Mouse (Mus musculus): ENCODE measurements at regions not wholly inside any gene's neighbourhood (a gene's known extent, or its start where the extent isn't known, plus 50 kb on each side); places are given as distances from the start of the nearest gene placed in this dataset.

DNA sequence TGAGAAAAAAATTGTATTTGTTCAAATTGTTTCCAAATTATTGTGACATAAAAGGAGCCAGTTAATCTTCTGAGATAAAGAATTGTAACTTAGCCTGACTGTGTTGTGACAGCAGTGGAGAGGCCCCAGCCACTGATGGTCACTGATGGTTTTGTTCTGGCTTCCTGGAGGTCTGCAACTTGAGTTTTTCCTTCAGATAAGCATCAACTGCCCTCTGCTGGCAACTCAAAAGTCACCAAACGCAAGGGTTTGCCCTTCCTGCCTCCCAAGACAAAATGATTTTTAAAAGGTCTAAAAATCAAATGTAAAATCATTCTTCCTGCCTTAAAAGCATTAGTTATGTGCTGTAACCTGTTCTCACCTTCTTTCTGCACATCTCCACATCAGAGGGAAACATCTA, 382.6 kb downstream of the 9430069I07Rik start:
- TF ChIP-seq CTCF (IDR thresholded peaks at IDR 0.05; ENCODE audit: low read depth) = peak; percentile 63
- TF ChIP-seq EP300 (optimal IDR thresholded peaks at IDR 0.05) = no peak
- Histone ChIP-seq H3K9me3 (ENCODE audit: control insufficient read depth, low read length) (no peaks in the 10 kb centered on the region), H3K27me3 (ENCODE audit: control insufficient read depth, insufficient read depth, low read length) (no peaks in the 10 kb centered on the region), H3K4me1 (replicated peaks; ENCODE audit: control insufficient read depth, insufficient read depth) (no peaks in the 10 kb centered on the region), H3K4me3 (ENCODE audit: low read depth, low read length) (no peak overlapping the region), H3K36me3 (ENCODE audit: control insufficient read depth, insufficient read depth, low read length) (no peaks in the 10 kb centered on the region), H3K9ac (ENCODE audit: low read length) (no peak overlapping the region), H3K27ac (replicated peaks) (no peak overlapping the region), H3K4me2 (replicated peaks; ENCODE audit: low read depth) (no peak overlapping the region)
- DNase-seq (ENCODE audit: low spot score) = no peak
- 31% methylated on average over 1 of the region's 1 CpGs for WGBS
- no peak for ATAC-seq (ENCODE audit: low FRiP score, low TSS enrichment)

DNA sequence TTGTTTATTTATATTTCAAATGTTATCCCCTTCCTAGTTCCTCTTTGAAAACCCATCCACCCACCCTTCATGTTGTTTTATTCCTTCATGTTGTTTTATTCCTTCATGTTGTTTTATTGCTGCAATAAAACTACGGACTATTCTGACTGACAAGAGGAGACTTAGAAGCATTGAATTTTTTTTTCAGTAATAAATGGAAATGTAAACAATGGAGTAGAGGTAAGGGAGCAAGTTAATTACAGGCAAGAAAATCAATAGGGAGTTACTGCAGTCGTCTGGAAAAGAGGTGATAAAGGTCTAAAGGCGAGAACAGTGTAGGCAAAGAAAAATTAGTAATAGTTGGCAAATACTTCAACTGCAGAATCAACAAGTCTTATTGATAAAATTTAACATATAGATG, 384.2 kb downstream of the 9430069I07Rik start:
- Histone ChIP-seq H3K9me3 (ENCODE audit: control insufficient read depth, low read length) (no peaks in the 10 kb centered on the region), H3K9ac (ENCODE audit: low read length) (no peak overlapping the region), H3K4me3 (ENCODE audit: low read depth, low read length) (no peak overlapping the region), H3K4me1 (replicated peaks; ENCODE audit: control insufficient read depth, insufficient read depth) (no peaks in the 10 kb centered on the region), H3K4me2 (replicated peaks; ENCODE audit: low read depth) (no peak overlapping the region), H3K36me3 (ENCODE audit: control insufficient read depth, insufficient read depth, low read length) (no peaks in the 10 kb centered on the region), H3K27me3 (ENCODE audit: control insufficient read depth, insufficient read depth, low read length) (no peaks in the 10 kb centered on the region), H3K27ac (replicated peaks) (no peak overlapping the region)
- TF ChIP-seq EP300 (optimal IDR thresholded peaks at IDR 0.05) (no peak), CTCF (IDR thresholded peaks at IDR 0.05; ENCODE audit: low read depth) (no peak)
- DNase-seq (ENCODE audit: low spot score) = no peak
- no peak for ATAC-seq (ENCODE audit: low FRiP score, low TSS enrichment)
- WGBS = 49% methylated on average over 3 of the region's 3 CpGs

DNA sequence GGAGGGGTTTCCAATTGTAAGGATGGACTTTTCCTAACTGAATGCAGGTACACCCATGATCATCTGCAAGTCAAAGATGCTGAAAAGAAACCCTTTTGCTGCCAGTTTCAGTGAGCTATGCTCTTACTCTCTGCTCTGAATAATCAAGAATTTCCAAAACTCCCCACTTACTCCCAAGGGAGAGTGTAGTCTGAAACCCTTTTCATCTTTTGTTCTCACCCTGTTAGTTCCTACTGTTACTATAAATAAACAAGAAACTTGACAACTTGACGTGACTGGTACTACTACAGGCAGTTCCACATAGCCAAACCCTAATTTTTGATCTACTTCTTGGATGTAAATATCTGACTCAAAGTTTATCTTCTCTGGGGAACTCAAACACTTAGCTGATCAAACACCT, 388.3 kb downstream of the 9430069I07Rik start:
- TF ChIP-seq EP300 (optimal IDR thresholded peaks at IDR 0.05) (no peak), CTCF (IDR thresholded peaks at IDR 0.05; ENCODE audit: low read depth) (no peak)
- ATAC-seq (ENCODE audit: low FRiP score, low TSS enrichment) = no peak
- Histone ChIP-seq H3K27ac (replicated peaks) (no peak overlapping the region), H3K4me3 (ENCODE audit: low read depth, low read length) (no peak overlapping the region), H3K4me1 (replicated peaks; ENCODE audit: control insufficient read depth, insufficient read depth) (no peaks in the 10 kb centered on the region), H3K9ac (ENCODE audit: low read length) (no peak overlapping the region), H3K9me3 (ENCODE audit: control insufficient read depth, low read length) (no peaks in the 10 kb centered on the region), H3K36me3 (ENCODE audit: control insufficient read depth, insufficient read depth, low read length) (no peaks in the 10 kb centered on the region), H3K4me2 (replicated peaks; ENCODE audit: low read depth) (no peak overlapping the region), H3K27me3 (ENCODE audit: control insufficient read depth, insufficient read depth, low read length) (no peaks in the 10 kb centered on the region)
- no peak for DNase-seq (ENCODE audit: low spot score)
- 13% methylated on average over 1 of the region's 1 CpGs for WGBS

DNA sequence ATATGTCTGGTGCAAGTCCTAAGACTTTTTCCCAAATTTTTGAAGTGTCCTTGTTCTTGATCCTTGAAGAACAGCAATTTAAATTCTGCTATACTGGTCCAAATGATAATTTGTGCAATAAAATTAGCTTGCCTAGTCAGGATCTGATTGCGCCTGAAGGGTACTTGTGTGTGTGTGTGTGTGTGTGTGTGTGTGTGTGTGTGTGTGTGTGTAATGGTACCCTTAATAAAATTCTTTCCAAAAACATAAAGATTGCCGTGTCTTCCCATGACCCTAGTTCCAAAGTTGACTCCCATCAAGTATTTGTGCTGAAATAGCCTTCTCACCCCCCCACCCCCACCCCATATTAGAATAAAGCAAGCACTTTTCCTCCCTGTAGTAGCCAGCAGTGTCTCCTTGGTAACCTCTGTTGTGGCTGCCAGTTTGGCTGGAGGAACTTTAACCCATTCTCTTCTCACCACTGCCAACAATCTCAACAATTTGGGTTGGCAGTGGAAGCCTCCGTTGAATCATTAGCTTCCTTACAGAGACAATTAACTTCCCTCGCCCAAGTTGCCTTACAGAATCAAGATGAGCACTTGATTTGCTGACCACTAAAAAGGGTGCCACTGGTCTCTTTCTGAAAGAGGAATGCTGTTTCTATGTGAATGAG, 422.5 kb downstream of the 9430069I07Rik start:
- TF ChIP-seq EP300 (optimal IDR thresholded peaks at IDR 0.05) = no peak
- no peak for TF ChIP-seq CTCF (IDR thresholded peaks at IDR 0.05; ENCODE audit: low read depth)
- H3K36me3 ChIP-seq (ENCODE audit: control insufficient read depth, insufficient read depth, low read length) = no peaks in the 10 kb centered on the region
- no peaks in the 10 kb centered on the region for H3K9me3 ChIP-seq (ENCODE audit: control insufficient read depth, low read length)
- H3K4me3 ChIP-seq (ENCODE audit: low read depth, low read length) = no peak overlapping the region
- ATAC-seq (ENCODE audit: low FRiP score, low TSS enrichment) (no peak), DNase-seq (ENCODE audit: low spot score) (no peak)
- H3K4me1 ChIP-seq (replicated peaks; ENCODE audit: control insufficient read depth, insufficient read depth) = no peaks in the 10 kb centered on the region
- H3K4me2 ChIP-seq (replicated peaks; ENCODE audit: low read depth) = no peak overlapping the region
- H3K27me3 ChIP-seq (ENCODE audit: control insufficient read depth, insufficient read depth, low read length) = no peaks in the 10 kb centered on the region
- H3K9ac ChIP-seq (ENCODE audit: low read length) = no peak overlapping the region
- H3K27ac ChIP-seq (replicated peaks) = no peak overlapping the region
- 76% methylated on average over 4 of the region's 4 CpGs for WGBS

DNA sequence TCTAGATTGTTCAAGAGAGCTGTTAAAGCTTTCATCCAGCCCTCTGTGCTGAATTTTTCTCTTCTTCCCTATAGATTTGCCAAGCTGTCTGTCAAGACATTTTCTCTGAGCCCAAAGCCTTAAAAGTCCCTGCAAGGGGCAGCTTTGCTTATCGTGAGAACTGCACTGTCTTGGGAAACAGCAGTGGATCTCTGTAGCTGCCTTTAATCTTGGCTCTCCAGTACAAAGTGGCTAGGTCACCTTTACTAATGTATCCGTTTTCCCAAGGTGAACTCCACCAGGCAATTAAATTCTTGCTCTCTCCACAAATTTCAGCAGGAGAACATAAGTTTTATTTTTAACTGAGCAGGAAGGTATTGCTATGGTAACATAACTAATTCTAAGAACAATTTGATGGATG, 431.2 kb downstream of the 9430069I07Rik start:
- H3K9ac ChIP-seq (ENCODE audit: low read length) = no peak overlapping the region
- H3K27ac ChIP-seq (replicated peaks) = no peak overlapping the region
- ATAC-seq (ENCODE audit: low FRiP score, low TSS enrichment) (no peak), DNase-seq (ENCODE audit: low spot score) (no peak)
- TF ChIP-seq CTCF (IDR thresholded peaks at IDR 0.05; ENCODE audit: low read depth) = no peak
- no peak for TF ChIP-seq EP300 (optimal IDR thresholded peaks at IDR 0.05)
- H3K4me2 ChIP-seq (replicated peaks; ENCODE audit: low read depth) = no peak overlapping the region
- no peaks in the 10 kb centered on the region for H3K36me3 ChIP-seq (ENCODE audit: control insufficient read depth, insufficient read depth, low read length)
- 56% methylated on average over 2 of the region's 2 CpGs for WGBS
- H3K9me3 ChIP-seq (ENCODE audit: control insufficient read depth, low read length) = no peaks in the 10 kb centered on the region
- no peak overlapping the region for H3K4me3 ChIP-seq (ENCODE audit: low read depth, low read length)
- H3K4me1 ChIP-seq (replicated peaks; ENCODE audit: control insufficient read depth, insufficient read depth) = no peaks in the 10 kb centered on the region
- no peaks in the 10 kb centered on the region for H3K27me3 ChIP-seq (ENCODE audit: control insufficient read depth, insufficient read depth, low read length)

DNA sequence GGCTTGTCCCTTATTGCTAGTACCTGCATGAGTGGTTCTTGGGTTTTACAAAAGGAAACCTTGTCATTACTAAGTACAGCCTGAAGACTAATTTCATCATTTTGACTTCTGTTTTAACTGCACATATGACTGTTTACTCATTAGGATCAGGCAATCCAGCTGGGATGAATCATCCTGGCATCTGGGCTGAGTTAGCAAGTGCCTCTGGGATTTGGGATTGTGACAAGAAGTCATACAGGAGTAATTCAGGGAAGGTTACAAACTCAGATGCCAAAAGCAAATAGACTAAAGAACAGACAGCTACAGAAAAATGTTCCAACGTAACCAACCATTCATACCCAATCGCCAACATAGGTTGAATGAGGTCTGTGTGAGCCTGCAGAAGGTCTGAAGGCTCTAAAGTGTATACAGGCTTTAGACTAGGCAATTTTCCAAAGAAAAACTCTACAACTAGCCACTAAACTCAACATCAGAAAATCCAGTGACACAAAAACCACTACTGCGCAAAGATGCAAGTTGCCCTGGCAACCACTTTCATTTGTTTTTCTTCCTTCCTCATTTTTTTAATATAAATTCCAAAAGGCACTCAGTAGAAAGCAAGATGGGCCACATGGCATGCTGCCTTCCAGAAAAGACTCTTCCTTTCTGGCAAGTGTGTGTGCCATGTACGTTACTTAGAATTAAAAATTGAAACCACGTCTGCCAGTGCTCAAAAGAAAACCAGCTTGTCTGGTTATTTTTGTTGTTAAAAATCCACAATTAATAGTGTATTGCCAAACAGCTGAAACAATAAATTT, 433.4 kb downstream of the 9430069I07Rik start:
- Histone ChIP-seq H3K9me3 (ENCODE audit: control insufficient read depth, low read length) (no peaks in the 10 kb centered on the region), H3K27me3 (ENCODE audit: control insufficient read depth, insufficient read depth, low read length) (no peaks in the 10 kb centered on the region), H3K9ac (ENCODE audit: low read length) (no peak overlapping the region), H3K4me1 (replicated peaks; ENCODE audit: control insufficient read depth, insufficient read depth) (no peaks in the 10 kb centered on the region), H3K4me2 (replicated peaks; ENCODE audit: low read depth) (no peak overlapping the region), H3K36me3 (ENCODE audit: control insufficient read depth, insufficient read depth, low read length) (no peaks in the 10 kb centered on the region), H3K27ac (replicated peaks) (no peak overlapping the region), H3K4me3 (ENCODE audit: low read depth, low read length) (no peak overlapping the region)
- ATAC-seq (ENCODE audit: low FRiP score, low TSS enrichment) = no peak
- 36% methylated on average over 5 of the region's 5 CpGs for WGBS
- no peak for DNase-seq (ENCODE audit: low spot score)
- TF ChIP-seq EP300 (optimal IDR thresholded peaks at IDR 0.05) (no peak), CTCF (IDR thresholded peaks at IDR 0.05; ENCODE audit: low read depth) (no peak)
